Mouse (Mus musculus): Measurements from ENCODE around the gene Fam178b.
"Not testable (repeated sequence)": the region's sequence is repeated elsewhere in the genome, so short reads cannot be mapped to it uniquely, and the experiment has no call there.

Fam178b gene

DNA sequence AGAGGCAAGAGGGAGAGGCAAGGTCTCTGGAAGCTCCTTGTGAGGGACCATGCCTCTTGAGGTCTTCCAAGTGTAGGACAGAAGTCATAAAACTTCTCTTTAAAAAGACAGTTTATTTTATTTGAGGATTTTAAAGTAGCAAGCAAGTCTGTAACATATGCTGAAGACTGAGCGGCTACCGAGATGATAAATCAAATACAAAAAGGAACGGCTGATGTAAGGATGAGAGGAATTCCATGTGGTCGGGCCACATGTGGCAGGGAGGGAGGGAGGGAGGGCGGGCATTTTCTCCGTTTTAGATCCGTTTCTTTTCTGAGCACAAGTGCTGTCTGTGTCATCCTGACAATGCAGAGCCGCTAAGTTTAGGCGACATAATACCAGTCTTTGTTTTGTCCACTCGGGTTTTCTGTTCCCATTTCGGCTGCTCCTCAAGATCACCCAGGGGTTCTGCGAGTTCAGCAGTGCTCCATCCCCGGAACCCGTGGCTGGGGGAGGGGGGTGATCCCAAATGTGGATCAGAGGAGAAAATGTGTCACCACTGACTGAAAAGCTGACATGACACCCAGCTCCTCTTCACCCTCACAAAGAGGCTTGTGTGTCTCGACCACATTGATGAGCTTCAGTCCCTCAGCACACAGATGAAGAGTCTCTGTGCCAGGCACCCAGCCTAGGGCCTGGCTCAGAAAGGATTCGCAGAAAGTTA lies 10.2 kb downstream of the Fam178b start:
- no peak for DNase-seq (ENCODE audit: inconsistent age in 2 of 2, low spot score in 1 of 2)

DNA sequence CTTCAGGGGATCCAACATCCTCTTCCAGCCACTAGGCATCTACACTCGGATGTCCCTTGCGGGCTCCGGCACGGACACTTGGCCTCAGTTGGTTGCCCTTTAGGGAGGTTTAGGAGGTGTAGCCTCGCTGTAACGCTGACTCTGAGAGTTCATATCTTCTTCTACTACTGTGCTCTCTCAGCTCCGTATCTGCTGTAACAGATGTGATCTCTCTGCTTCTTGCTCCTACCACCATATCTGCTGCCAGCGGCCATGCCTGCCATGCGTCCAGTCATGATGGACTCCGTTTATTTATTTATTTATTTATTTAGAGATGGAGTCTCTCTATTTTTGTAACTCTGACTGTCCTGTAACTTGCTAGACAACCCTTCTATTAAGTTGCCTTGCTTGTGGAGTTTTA lies 11.7 kb downstream of the Fam178b start:
- no peak for DNase-seq (ENCODE audit: inconsistent age in 2 of 2, low spot score in 1 of 2)

DNA sequence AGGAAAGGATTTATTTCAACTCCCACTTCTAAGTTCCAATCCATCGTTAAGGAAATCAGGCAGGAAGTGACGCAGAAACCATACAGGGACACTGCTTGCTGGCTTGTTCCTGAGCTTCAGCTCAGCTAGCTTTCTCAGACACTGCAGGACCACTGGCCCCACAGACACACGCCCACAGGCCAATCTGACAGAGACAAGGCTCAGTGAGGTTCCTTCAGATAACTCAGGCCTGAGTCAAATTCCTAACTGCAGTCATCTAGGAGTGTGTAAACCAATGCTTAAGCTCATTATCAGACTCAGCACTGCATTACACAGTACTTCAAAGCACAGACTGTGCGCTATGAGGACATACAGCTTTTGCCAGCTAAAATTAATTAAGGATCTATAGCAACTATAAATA lies 12.7 kb downstream of the Fam178b start:
- DNase-seq (ENCODE audit: inconsistent age in 2 of 2, low spot score in 1 of 2), result no peak

DNA sequence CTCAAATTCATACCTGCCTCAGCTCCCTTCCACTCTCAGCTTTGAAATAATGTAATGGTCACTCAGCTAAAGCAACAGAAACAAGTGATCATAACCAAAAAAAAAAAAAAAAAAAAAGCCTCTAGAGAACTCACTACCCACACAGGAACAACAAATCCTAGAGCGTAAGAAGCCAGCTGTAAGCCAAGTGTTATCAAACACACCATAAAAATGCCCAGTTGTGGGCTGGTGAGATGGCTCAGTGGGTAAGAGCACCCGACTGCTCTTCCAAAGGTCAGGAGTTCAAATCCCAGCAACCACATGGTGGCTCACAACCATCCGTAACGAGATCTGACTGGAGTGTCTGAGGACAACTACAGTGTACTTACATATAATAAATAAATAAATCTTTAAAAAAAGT lies 15.0 kb downstream of the Fam178b start:
- DNase-seq (ENCODE audit: inconsistent age in 2 of 2, low spot score in 1 of 2), result not testable (repeated sequence)

DNA sequence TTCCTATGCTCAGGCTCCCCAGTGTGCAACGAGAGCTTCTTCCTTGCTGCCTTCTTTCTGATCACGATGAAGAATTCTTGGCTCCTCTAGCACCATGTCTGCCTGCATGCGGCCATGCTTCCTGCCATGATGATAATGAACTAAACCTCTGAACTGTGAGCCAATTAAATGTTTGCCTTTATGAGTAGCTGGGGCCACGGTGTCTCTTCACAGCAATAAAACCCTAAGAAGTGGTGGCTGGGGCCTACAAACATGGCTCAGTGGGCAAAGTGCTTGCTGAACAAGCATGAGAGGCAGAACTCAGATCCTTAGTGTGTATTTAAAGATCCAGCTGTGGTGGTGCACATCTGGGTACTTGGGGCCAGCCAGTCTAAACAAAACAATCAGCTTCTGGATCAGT lies 17.0 kb downstream of the Fam178b start:
- DNase-seq (ENCODE audit: inconsistent age in 2 of 2, low spot score in 1 of 2), result no peak

DNA sequence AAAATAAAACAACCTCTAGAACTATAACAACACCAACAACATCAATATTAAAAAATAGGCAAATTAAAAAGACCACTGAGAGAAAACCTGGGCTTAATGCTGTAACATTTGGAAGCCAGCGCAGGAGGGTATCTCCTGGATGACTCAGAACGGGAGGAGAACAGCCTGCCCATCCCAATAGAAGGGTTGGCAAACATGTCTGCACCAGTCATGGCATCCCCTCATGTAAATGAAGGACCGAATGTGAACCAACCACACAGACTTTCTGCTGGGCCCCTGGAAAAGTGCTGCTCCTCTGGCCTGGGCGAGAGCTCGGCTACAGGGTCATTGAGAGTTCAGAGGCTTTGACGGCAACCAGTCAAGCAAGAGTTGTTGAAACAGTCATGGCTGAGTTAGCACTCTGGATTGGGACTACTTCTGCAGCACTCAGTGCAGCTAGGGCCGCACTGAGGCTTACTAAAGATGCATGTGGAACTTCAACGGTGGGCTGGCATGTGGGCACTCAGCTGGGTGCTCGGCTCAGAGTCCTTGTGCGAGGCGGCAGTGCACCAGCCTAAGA lies 17.7 kb downstream of the Fam178b start:
- DNase-seq (ENCODE audit: inconsistent age in 2 of 2, low spot score in 1 of 2), result no peak

DNA sequence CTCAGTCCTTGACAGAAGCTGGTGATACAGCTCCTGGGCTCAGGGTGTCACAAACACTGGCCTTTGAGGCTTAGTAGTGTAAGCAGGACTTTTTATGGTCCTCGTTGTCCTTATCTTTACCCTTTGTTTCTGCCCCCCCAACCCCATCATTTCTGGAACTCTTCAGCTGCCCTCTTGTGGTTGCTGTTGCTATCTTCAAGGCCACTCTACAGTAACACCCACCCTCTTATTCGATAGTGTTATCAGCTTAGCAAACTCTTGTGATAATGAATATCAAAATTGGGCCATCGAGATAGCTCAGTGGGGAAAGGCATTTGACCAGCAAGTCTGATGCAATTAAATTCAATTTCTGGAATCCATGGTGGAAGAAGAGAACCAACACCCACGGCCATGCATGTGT lies 18.5 kb downstream of the Fam178b start:
- peak; percentile 21 to 61 for DNase-seq (ENCODE audit: inconsistent age in 2 of 2, low spot score in 1 of 2)

DNA sequence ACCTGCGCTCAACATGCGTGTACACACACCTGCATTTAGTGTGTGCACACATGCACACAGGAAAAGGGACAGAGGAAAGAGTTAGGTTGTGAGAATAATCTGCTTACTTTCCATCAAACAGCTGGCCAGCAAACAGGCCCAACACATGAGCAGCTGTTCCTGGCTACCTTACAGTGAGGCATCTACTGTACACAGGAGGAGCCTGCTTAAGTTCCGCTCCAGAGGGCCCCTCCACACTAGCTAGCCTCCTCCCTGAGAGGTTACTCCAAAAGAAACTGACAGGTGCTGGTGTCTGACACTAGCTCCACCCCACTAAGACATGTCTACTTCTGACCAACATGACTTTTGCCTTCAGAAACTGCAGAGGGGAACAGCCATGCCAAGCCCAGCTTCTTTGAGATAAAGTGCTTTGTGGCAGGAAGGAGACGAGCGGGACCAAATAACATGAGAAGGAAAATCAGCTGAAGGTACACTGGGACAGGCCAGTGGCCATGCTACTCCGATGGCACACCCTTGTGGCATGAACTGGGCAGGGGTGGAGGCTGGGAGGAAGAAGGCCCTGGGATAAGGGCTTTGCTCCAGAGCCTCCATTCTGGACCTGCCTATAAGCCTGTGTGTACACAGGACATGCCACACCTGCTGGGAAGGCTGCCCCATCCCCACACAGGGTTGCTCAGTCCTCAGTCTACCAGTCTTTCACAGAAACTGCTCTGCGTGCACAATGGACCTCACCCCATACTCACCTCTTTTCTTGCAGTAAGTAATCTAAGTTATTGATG lies 24.2 kb downstream of the Fam178b start:
- no peak for DNase-seq (ENCODE audit: inconsistent age in 2 of 2, low spot score in 1 of 2)

DNA sequence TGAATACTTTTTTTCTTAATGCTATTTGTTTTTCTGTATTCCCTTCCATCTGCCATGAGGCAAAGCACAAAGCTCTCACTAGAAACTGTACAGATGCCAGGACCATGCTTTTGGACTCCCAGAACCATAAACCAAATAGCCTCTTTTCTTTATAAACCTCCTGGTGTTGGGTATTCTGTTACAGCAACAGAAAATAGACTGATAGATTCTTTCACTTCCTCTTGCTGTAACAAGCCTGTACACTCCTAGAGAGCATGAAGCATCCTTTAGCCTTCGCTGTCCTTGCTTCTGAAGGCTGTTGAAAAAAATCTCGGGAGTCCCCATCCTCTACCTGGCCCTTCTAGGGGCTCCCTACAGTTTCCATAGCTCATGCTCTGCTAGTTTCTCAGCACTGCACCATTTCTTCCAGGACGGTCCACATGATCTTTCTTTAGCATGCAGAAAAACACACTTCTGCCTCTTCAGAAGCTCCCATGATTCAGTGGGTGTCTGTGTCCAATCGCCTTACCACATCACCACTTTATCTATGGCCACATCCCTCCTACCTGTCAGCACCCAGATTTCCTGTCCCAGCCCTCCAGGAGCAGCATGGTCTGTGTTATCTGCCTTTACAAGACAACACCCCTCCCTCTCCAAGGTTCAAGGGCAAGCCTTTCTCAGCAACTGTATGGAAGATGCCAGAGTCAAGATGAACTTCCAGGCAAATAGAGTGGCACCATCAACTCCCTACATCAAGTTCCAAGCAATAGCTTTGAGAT lies 25.1 kb downstream of the Fam178b start:
- no peak for DNase-seq (ENCODE audit: inconsistent age in 2 of 2, low spot score in 1 of 2)

DNA sequence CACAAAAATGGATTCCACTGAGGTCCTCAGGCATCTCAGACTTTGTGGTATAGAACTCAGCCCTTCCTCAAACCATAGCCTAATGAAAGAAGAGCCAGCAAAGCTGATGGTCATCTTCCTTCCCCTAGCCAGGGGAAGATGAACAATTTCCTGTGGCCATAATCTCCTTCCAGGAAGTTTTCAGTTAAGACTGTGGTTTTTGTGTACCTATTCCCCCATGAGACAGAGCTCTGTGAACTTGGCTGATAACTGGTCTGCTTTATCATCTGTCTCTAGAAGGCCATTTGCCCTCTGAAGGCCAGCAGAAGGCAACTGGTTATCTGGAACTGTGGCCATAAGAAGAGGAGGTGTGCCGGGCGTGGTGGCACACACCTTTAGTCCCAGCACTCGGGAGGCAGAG lies 26.8 kb downstream of the Fam178b start:
- DNase-seq (ENCODE audit: inconsistent age in 2 of 2, low spot score in 1 of 2), result no peak

DNA sequence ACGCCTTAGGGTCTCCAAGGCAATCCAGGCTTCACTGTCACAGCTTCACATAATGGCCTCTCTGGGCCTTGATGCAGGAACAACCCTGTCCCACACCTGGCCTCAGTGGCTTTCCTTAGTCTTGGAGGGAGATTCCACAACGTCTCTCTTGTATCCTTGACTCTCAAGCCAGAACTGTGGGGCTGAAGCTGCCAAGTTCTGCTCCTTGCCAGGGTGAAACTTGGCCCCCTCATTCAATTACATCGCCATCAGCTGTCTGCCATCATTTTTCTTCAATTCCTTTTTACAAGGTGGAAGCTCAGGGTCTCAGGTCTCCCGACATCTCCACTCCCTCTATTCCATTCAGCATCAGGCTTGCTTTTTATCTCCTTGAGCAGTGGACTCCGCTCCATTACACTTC lies 27.9 kb downstream of the Fam178b start:
- DNase-seq (ENCODE audit: inconsistent age in 2 of 2, low spot score in 1 of 2), result no peak

DNA sequence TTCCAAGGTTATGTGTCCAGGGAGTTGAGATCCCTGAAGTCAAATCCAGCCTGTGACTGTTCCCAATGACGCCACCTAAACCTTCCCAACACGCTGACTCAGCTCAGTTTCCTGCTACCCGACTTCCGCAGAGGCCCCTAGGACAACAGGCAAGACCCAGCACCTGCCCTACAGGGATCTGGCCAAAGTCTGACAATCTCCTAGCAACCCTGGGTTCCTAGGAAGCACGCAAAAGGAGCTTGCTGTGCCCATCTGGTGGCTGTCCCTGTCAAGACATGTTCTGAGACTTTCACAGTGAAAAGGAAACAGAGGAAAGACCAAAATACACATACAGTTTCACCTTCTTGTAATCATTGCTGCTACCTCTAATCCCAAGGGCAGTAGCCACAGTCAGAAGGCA lies 35.4 kb downstream of the Fam178b start:
- no peak for DNase-seq (ENCODE audit: inconsistent age in 2 of 2, low spot score in 1 of 2)

DNA sequence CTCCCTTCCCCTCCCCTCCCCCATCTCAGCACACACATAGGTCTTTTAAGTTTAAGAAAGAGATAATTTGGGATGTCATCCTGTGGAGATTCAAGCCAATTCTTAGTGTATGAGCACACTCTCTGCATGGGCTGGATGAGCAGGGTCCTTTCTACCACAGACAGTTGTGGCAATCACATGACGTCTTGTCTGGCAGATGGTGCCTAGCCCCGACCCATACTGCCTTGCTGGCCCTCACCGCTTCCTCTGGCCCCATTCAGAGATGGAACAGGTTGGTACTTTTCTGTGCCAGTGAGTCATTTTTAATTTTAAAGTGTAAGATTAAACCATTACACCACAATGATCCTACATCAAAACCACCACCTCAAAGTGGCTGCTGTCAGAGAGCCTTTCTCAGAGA lies 36.7 kb downstream of the Fam178b start:
- no peak for DNase-seq (ENCODE audit: inconsistent age in 2 of 2, low spot score in 1 of 2)

DNA sequence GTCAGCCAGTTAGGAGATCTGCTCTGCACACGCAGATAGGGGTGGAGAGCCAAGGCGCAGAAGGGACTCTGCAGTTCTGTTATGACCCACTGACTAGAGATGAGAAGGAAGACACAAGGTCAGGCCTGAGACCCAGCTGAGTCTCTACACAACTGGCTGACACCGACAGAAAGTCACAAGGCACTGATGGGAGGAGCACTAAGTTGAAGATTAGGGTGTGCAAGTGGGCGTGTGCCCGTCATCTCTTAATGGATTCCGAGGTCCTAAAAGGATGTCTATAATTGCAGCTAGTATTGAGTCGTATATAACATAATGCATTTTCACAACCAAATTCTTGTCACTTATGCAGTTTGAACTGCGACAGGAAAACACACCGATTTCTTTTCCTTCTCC lies 38.4 kb downstream of the Fam178b start:
- DNase-seq (ENCODE audit: inconsistent age in 2 of 2, low spot score in 1 of 2), result peak; percentile 40 to 55

DNA sequence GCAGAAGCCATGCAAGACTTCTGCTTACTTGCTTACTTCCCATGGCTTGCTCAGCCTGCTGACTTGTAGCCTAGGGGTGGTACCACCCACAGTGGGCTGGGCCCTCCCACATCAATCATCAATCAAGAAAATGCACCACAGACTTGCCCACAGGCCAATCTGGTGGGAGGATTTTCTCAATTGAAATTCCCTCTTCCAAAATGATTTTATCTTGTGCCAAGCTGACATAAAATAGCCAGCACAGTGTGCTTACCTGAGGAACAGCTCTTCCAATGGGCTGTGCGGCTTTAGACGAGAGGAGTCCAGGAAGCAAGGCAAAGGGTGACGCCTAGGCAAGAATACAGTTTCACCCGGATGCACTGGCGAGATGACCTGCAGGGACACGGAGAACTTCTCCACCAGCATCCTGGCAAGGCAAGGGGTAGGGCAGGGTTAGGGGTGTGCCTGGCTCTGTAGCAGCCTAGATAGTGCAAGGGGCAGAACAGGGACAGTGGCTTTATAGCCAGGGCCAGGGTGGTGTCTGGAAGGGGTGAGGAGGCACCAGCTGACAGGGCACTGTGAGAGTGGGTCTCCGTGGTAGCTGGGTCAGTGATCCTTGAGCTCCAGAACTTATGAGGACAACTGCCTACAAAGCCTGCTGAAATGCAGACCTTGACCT lies 38.9 kb downstream of the Fam178b start:
- no peak for DNase-seq (ENCODE audit: inconsistent age in 2 of 2, low spot score in 1 of 2)

DNA sequence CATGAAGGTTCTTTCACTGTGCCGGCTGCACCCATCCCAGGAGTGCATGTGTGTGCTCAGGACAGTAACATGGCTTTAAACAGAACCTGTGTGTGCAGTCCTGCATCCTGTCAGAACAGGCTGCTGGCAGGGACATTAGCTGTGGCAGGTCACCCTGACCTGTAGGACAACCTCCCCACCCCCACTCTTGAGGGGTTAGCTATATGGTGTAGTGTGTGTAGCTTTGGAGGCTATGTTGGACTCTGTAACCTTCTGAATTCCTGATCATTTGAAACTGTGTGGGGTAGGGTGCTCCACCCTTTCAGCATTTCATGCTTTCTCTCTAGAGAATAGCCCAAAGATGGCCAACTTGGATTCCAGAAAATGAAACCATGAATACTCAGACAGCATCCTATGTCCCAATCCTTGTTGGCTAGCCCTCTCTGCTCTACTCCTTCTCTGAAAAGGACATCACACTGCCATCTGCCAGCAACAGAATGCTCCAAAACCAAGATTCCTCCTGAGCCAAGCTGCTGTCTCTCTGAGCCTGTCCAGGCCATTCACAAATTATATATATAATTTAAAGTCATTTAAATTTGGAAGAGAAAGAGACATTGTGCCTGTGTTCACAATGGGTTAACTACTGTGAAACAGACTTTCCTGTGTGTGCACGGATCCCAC lies 47.0 kb downstream of the Fam178b start:
- no peak for DNase-seq (ENCODE audit: inconsistent age in 2 of 2, low spot score in 1 of 2)

DNA sequence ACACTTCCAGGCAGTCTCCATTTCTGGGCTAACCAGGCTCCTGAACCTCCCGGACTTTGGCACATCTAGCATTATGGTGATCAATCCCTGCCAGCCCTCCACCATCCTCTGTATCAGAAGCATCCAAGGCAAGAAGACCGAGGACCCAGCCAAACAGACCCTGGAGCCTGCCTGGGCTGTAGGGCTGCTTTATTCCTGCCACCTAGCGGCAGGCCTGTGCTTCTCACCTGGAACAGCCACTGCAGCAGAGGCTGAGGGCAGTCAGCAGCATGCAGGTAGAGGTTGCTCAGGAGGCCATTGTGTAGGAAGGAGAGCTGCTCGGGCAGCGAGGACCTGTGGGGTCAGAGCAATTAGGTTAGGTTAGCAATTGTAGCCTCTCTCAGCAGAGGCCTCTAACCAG lies 48.0 kb downstream of the Fam178b start:
- peak; percentile 68 to 79 for DNase-seq (ENCODE audit: inconsistent age in 2 of 2, low spot score in 1 of 2)

DNA sequence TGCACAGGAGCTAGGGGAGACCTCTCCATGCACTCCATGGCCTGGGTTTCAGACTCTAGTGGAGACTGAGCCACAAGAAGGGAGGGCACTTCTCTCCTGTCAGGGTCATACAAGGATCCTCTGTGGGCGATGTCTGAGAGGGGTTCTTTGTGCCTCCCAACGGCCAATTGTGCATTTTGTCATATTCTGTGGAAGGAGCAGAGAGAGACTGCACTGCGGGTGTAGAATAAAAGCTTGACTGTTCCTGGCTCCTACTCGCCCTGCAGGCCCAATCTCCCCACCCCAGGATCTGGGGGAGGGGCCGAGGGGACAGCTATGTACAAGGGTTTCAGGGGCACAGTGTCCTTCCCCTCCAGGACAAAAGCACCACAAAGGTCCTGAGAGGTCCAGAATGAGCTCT lies 49.1 kb downstream of the Fam178b start:
- no peak for DNase-seq (ENCODE audit: inconsistent age in 2 of 2, low spot score in 1 of 2)

DNA sequence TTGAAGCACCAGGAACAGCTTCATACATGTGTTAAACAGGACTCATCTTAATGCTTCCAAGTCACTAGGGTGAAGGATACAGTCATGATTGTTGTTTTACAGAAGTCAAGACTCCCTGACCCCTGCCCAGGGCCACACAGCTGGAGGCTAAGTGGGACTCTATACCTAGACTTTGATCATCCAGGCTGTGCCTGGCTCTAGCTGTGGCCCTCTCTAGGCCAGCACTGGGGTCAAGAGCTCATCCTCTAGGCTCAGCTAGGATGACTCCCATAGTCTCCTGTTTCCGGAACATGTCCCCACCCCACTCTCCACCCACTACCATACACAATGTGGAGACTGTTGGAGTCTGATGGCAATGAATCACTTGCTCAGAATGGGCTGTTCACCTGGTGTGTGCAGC lies 50.1 kb downstream of the Fam178b start:
- no peak for DNase-seq (ENCODE audit: inconsistent age in 2 of 2, low spot score in 1 of 2)

DNA sequence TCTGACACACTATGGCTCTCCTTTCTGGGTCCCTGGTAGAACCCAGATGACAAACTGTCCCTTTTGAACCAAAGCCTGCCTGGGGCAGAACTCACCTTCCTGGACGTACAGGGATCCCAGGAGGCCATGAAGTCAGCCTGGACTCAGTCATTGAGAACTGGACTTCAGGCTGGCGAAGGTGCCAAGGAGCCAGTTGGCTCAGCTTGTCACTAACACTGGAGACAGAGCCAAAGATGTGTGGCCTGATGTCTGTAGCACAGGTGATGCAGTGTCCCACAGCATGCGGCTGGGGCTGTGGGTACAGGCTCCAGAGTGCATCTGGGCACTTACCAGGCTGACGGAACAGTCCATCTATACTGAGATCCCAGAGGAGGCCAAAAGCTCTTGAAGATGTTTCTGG lies 50.9 kb downstream of the Fam178b start:
- no peak for DNase-seq (ENCODE audit: inconsistent age in 2 of 2, low spot score in 1 of 2)

DNA sequence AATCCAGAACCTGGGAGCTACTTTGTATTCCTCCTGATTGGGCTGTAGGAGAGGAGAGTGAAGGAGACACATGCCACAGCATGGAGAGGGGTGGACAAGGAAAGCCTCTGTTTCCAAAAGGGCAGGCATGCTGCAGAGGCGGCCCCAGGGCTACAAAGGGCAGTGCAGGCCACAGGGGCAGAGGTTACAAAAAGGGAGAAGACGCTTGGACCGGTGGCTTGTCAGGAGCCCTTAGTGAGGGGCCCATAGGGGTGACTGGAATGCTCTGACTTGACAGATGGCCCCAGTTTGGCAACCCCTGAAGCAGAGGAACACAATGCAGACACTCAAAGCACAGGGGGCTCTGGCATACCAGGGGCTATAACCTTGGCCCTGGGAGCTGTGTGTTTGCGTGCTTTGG lies 51.6 kb downstream of the Fam178b start:
- DNase-seq (ENCODE audit: inconsistent age in 2 of 2, low spot score in 1 of 2), result no peak
